Mouse (Mus musculus) lung, postnatal 0 days (tissue): ENCODE results near the gene Flot2. TPM values are rescaled to one million over a fixed set of nuclear protein-coding genes. Genes with fewer than 3 reads are reported as not detected.
"Not testable (repeated sequence)": the region's sequence is repeated elsewhere in the genome, so short reads cannot be mapped to it uniquely, and the experiment has no call there.

Experiments
- ATAC-seq: fragments of 200-750 bp; cut with Nextera tagmentation; 2 replicates; pipeline ENCODE4 v1.8.0; 2017; ENCODE audit warnings: moderate library complexity
- DNase-seq: peaks from one replicate; pipeline ENCODE4 v3.0.0-alpha.2; 2016; ENCODE audit warnings: low spot score
- H3K27ac ChIP-seq: fragments of 300-500 bp; sonication (generic); 2 replicates; pipeline ENCODE4 v1.5.1; 2014; ENCODE audit warnings: antibody characterized with exemption, mild to moderate bottlenecking, low read length, mixed read lengths
- H3K27me3 ChIP-seq: fragments of 300-500 bp; sonication (generic); replicated peaks from 2 replicates; pipeline ENCODE4 v1.6.1; 2014; ENCODE audit warnings: low read length, mixed read lengths; ENCODE audit not compliant: insufficient read depth
- H3K36me3 ChIP-seq: fragments of 300-500 bp; sonication (generic); 2 replicates; pipeline ENCODE4 v1.6.1; 2014; ENCODE audit warnings: low read length, mixed read lengths; ENCODE audit not compliant: insufficient read depth
- H3K4me1 ChIP-seq: fragments of 300-500 bp; sonication (generic); 2 replicates; pipeline ENCODE4 v1.6.1; 2014; ENCODE audit warnings: antibody characterized with exemption, low read depth, low read length, mixed read lengths; ENCODE audit not compliant: insufficient read depth
- H3K4me2 ChIP-seq: fragments of 300-500 bp; sonication (generic); replicated peaks from 2 replicates; pipeline ENCODE4 v1.6.1; 2014; ENCODE audit warnings: low read depth, mild to moderate bottlenecking, low read length, moderate library complexity, mixed read lengths
- H3K4me3 ChIP-seq: fragments of 300-500 bp; sonication (generic); 2 replicates; pipeline ENCODE4 v1.5.1; 2014; ENCODE audit warnings: low read depth, low read length
- H3K9ac ChIP-seq: fragments of 300-500 bp; sonication (generic); replicated peaks from 2 replicates; pipeline ENCODE4 v1.6.1; 2014; ENCODE audit warnings: low read depth, mild to moderate bottlenecking
- H3K9me3 ChIP-seq: fragments of 300-500 bp; sonication (generic); 2 replicates; pipeline ENCODE4 v1.6.1; 2016; ENCODE audit warnings: low read length, mixed read lengths
- CTCF ChIP-seq: IDR thresholded peaks from 2 replicates; pipeline ENCODE4 v1.5.1; 2016; ENCODE audit warnings: antibody characterized with exemption, mild to moderate bottlenecking
- EP300 ChIP-seq: IDR thresholded peaks from 2 replicates; pipeline ENCODE4 v1.6.1; 2016; ENCODE audit warnings: antibody characterized with exemption, mild to moderate bottlenecking, control low read depth
- WGBS: fragments of 180-500 bp; shearing (Covaris S2); extraction: QIAGEN DNeasy Blood & Tissue Kit; methylation state at CpG from one replicate; pipeline ENCODE4 v1.1.7; 2014; 5-methylcytosine and 5-hydroxymethylcytosine counted together
- polyA plus RNA-seq: library from polyadenylated mRNA; unstranded; fragments of >200 nt; fragmentation: Nextera tagmentation; extraction: Ambion mirVana; gene quantifications from 2 replicates; pipeline ENCODE4 v1.2.1, GENCODE M21; 2015

The Flot2 gene
- polyA plus RNA-seq, 1 experiment from 2014 or later: 55.6 TPM

DNA sequence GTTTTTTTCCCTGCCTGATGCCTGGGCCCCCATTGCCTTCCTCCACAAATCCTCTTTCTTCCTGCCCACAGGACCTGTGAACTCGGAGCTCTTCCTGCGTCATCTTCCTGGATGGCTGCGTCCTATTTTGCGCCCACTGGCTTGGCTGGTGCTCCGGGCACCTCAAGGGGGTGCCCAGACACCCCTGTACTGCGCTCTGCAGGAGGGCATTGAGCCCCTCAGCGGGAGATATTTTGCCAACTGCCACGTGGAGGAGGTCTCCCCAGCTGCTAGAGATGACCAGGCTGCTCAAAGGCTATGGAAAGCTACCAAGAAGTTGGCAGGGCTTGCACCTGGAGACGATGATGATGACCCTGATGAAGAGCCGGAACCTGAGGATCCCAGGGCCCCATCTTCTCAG is 940 bp upstream of the Flot2 start:
- TF ChIP-seq EP300 (no peak), CTCF (no peak)
- Histone ChIP-seq H3K27ac (no peak overlapping the region), H3K9me3 (no peaks in the 10 kb centered on the region), H3K4me3 (no peak overlapping the region), H3K4me1 (peaks cover 15% of the 10 kb centered on the region), H3K27me3 (no peaks in the 10 kb centered on the region), H3K4me2 (no peak overlapping the region), H3K36me3 (no peaks in the 10 kb centered on the region), H3K9ac (no peak overlapping the region)
- DNase-seq: no peak
- 75% methylated on average over 10 of the region's 10 CpGs for WGBS
- no peak for ATAC-seq

- H3K4me3 ChIP-seq: no peak overlapping the region
- WGBS: 59% methylated on average over 2 of the region's 2 CpGs
- H3K4me2 ChIP-seq: no peak overlapping the region
- no peaks in the 10 kb centered on the region for H3K27me3 ChIP-seq
- H3K36me3 ChIP-seq: no peaks in the 10 kb centered on the region
- H3K9ac ChIP-seq: no peak overlapping the region
- no peak for TF ChIP-seq EP300
- peak; percentile 47 for TF ChIP-seq CTCF
- H3K9me3 ChIP-seq: no peaks in the 10 kb centered on the region
- no peak overlapping the region for H3K27ac ChIP-seq
- H3K4me1 ChIP-seq: peaks cover 14% of the 10 kb centered on the region; the same call in 1 of the 2 replicates
- ATAC-seq (no peak), DNase-seq (no peak)
Measured at GRCm38 (mm10) chr11:78040878-78041277, 3.1 kb downstream of the Flot2 start.

DNA sequence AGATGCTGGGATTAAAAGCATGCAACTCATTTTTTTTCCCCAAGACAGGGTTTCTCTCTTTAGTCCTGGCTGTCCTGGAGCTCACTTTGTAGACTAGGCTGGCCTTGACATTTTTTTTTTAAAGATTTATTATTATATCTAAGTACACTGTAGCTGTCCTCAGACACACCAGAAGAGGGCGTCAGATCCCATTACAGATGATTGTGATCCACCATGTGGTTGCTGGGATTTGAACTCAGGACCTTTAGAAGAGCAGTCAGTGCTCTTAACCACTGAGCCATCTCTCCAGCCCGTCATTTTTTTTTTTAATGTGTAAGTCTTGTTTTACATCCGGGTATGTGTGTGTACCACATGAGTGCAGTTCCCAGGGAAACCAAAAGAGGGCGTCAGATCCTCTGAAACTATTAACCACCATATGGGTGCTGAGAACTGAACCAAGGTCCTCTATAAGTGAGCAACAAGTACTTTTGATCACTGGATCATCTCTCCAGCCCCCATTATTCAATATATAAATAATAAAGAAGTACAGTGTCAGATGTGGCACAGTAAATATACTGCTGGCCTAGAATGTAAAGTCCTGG is 4.6 kb downstream of the Flot2 start:
- WGBS: 90% methylated on average over 4 of the region's 4 CpGs
- not testable (repeated sequence) for H3K9me3 ChIP-seq

GRCm38 (mm10) chr11:78044758-78045251 is 7.1 kb downstream of the Flot2 start:
- peak; percentile 73 for ATAC-seq
- no peak overlapping the region for H3K4me2 ChIP-seq
- 0 out of 2 replicates have a peak, but pooled peaks cover 3% of the 10 kb centered on the region for H3K36me3 ChIP-seq

More for the DNA sequence above, 4.6 kb downstream of the Flot2 start:
- H3K27me3 ChIP-seq, H3K36me3 ChIP-seq, ATAC-seq, H3K4me3 ChIP-seq, H3K9ac ChIP-seq, H3K4me2 ChIP-seq, H3K27ac ChIP-seq, DNase-seq: not testable (repeated sequence)
- TF ChIP-seq CTCF: peak; percentile 8; the same call in 1 of the 2 replicates
- peaks cover 13% of the 10 kb centered on the region; the same call in 1 of the 2 replicates for H3K4me1 ChIP-seq

DNA sequence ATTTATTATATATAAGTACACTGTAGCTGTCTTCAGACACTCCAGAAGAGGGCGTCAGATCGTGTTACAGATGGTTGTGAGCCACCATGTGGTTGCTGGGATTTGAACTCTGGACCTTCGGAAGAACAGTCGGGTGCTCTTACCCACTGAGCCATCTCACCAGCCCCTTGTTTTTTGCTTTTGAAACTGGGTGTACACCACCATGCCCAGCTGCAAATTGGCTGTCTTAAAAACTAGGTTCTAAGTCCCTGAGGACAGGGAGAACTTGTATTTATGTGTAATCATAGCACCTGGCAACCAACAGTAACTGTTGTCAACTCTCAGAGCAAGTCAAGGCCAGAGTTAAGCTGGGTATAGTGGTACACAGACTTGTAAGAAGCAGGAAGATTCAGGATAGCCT is 10.9 kb downstream of the Flot2 start:
- not testable (repeated sequence) for H3K9me3 ChIP-seq, DNase-seq, ATAC-seq, H3K9ac ChIP-seq, H3K27me3 ChIP-seq, H3K4me2 ChIP-seq, H3K27ac ChIP-seq, H3K4me3 ChIP-seq, H3K4me1 ChIP-seq, H3K36me3 ChIP-seq
- 100% methylated on average over 4 of the region's 4 CpGs for WGBS

More at GRCm38 (mm10) chr11:78044758-78045251, 7.1 kb downstream of the Flot2 start:
- no peak overlapping the region for H3K4me3 ChIP-seq
- WGBS: 35% methylated on average over 5 of the region's 5 CpGs
- H3K27me3 ChIP-seq: no peaks in the 10 kb centered on the region
- DNase-seq: peak; percentile 79
- no peaks in the 10 kb centered on the region for H3K9me3 ChIP-seq
- no peak overlapping the region for H3K9ac ChIP-seq
- peaks cover 6% of the 10 kb centered on the region; the same call in 1 of the 2 replicates for H3K4me1 ChIP-seq
- no peak for TF ChIP-seq EP300
- no peak for TF ChIP-seq CTCF
- H3K27ac ChIP-seq: peak overlapping the region; percentile 15; the same call in 1 of the 2 replicates

DNA sequence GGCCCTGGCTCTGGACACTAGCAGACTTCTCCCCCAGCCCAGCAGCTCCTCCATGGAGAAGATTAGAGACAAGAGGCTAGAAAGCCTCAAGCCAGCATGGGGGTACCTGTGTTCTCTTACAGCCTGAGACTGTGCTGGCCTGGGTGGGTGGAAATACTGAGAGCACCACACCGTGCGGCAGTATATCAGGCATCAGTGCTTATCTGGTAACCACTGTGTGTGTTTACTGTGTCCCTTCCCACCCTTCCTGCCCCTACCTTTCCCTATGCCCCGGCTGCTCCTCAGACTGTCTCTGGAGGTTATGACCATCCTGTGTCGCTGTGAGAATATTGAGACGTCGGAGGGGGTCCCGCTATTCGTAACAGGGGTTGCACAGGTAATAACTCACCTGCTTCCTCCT is 15.3 kb downstream of the Flot2 start:
- Histone ChIP-seq H3K9me3 (no peaks in the 10 kb centered on the region), H3K4me1 (no peaks in the 10 kb centered on the region), H3K36me3 (peaks cover 25% of the 10 kb centered on the region), H3K9ac (no peak overlapping the region), H3K4me2 (no peak overlapping the region), H3K27me3 (no peaks in the 10 kb centered on the region), H3K4me3 (no peak overlapping the region), H3K27ac (no peak overlapping the region)
- ATAC-seq (no peak), DNase-seq (no peak)
- TF ChIP-seq CTCF (no peak), EP300 (no peak)
- 76% methylated on average over 8 of the region's 8 CpGs for WGBS
